Mouse (Mus musculus) c-Kit-negative CD71-positive TER-119-positive erythroid progenitor cells, embryonic 14.5 days (primary cell): ENCODE measurements around the gene Gnai3.

Experiments
- DNase-seq: peaks from one replicate; pipeline ENCODE4 v3.0.0-alpha.2; 2013; ENCODE audit warnings: low read depth, low spot score

Gnai3 gene

GRCm38 (mm10) chr3:108083904-108084407 lies 62.0 kb downstream of the Gnai3 start:
- no peak for DNase-seq

- DNase-seq, result no peak
Observed at GRCm38 (mm10) chr3:108083161-108083560, 62.8 kb downstream of the Gnai3 start.

GRCm38 (mm10) chr3:108082251-108082875 lies 63.6 kb downstream of the Gnai3 start:
- DNase-seq, result no peak

- DNase-seq, result no peak
Observed at GRCm38 (mm10) chr3:108081681-108082080, 64.3 kb downstream of the Gnai3 start.

GRCm38 (mm10) chr3:108076836-108077235 lies 69.1 kb downstream of the Gnai3 start:
- DNase-seq, result no peak

GRCm38 (mm10) chr3:108072983-108073569 lies 72.9 kb downstream of the Gnai3 start:
- DNase-seq, result no peak

GRCm38 (mm10) chr3:108070295-108071293 lies 75.4 kb downstream of the Gnai3 start:
- DNase-seq, result peak; percentile 55

- DNase-seq, result no peak
Observed at GRCm38 (mm10) chr3:108069231-108069870, 76.6 kb downstream of the Gnai3 start.

GRCm38 (mm10) chr3:108068826-108069225 lies 77.1 kb downstream of the Gnai3 start:
- DNase-seq, result no peak

- DNase-seq, result no peak
Observed at GRCm38 (mm10) chr3:108067370-108067934, 78.5 kb downstream of the Gnai3 start.

- no peak for DNase-seq
Observed at GRCm38 (mm10) chr3:108065551-108065950, 80.4 kb downstream of the Gnai3 start.

- DNase-seq, result no peak
Observed at GRCm38 (mm10) chr3:108064672-108065071, 81.3 kb downstream of the Gnai3 start.

GRCm38 (mm10) chr3:108062648-108063047 lies 83.3 kb downstream of the Gnai3 start:
- DNase-seq, result no peak

- peak; percentile 56 for DNase-seq
Observed at GRCm38 (mm10) chr3:108061420-108061819, 84.5 kb downstream of the Gnai3 start.
